Mouse (Mus musculus) hindbrain, embryonic 13.5 days (tissue): Measurements from ENCODE around the gene Dnajb12. TPM values are rescaled to one million over a fixed set of nuclear protein-coding genes. Genes with fewer than 3 reads are reported as not detected.

Experiments
- polyA plus RNA-seq: library from polyadenylated mRNA; unstranded; fragments of >200 nt; fragmentation: Nextera tagmentation; extraction: Ambion mirVana; gene quantifications from 2 replicates; pipeline ENCODE4 v1.2.1, GENCODE M21; 2015

Gene Dnajb12
- polyA plus RNA-seq, 1 experiment from 2014 or later: 19.2 TPM

Other genes starting within 250 kb of the Dnajb12 start
- 73.3 and 78.0 TPM in 2 replicates for gene Micu1, start 177.1 kb upstream of the Dnajb12 start, polyA plus RNA-seq
- 64.8 and 69.6 TPM in 2 replicates for gene Ddit4, start 72.3 kb downstream of the Dnajb12 start, polyA plus RNA-seq
- gene Ascc1, start 123.2 kb downstream of the Dnajb12 start, polyA plus RNA-seq: 47.1 and 47.5 TPM in 2 replicates
- 127 and 134 TPM in 2 replicates for gene Anapc16, start 123.6 kb downstream of the Dnajb12 start, polyA plus RNA-seq
- gene Spock2, start 226.7 kb downstream of the Dnajb12 start, polyA plus RNA-seq: 67.9 and 76.3 TPM in 2 replicates